Mouse (Mus musculus) colon, adult 2 months (tissue): ENCODE results near the gene Mybphl. TPM values are rescaled to one million over a fixed set of nuclear protein-coding genes. Genes with fewer than 3 reads are reported as not detected.

Experiments
- polyA plus RNA-seq: library from polyadenylated mRNA; depleted of rRNA; stranded (reverse); fragments of >200 nt; gene quantifications from 2 replicates; pipeline ENCODE4 v1.2.3, GENCODE M21; 2012; rRNA removed

Gene Mybphl
- not detected in 2 replicates for polyA plus RNA-seq

DNA sequence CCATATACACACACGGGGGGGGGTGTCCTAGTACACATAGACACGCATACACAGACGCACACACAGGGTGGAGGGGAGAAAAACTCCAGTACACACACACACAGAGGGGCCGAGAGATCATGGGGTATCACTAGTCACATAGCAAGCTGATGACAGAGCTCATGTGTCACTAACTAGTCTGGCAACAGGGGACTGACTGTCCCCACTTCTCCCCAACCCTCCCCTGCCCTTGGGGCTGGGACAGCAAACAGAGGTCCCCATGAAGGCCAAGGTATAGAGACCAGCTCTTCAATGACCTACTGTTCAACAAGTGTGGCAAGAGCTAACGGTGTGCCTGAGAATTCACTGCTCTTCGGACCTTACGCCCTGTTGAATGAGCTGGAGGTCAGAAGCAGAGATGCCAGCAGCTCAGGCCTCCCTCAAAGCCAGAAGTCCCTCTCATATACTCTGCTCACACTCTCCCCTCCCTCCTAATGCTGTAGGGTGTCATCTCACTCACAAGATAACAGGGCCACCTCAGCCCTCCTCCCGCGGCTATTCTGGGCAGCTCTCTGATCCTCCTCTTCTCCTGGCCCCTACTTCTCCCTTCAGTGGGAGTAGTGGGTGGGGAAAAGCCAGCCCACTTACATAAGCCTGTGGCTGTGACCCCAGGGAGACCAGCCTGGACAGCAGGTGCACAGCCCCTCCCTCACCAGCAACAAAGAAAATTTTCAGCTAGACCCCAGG lies at the start of gene Mybphl:
Mybphl (plus strand) TSS at position 642 of the 726 bp plus-strand sequence.

DNA sequence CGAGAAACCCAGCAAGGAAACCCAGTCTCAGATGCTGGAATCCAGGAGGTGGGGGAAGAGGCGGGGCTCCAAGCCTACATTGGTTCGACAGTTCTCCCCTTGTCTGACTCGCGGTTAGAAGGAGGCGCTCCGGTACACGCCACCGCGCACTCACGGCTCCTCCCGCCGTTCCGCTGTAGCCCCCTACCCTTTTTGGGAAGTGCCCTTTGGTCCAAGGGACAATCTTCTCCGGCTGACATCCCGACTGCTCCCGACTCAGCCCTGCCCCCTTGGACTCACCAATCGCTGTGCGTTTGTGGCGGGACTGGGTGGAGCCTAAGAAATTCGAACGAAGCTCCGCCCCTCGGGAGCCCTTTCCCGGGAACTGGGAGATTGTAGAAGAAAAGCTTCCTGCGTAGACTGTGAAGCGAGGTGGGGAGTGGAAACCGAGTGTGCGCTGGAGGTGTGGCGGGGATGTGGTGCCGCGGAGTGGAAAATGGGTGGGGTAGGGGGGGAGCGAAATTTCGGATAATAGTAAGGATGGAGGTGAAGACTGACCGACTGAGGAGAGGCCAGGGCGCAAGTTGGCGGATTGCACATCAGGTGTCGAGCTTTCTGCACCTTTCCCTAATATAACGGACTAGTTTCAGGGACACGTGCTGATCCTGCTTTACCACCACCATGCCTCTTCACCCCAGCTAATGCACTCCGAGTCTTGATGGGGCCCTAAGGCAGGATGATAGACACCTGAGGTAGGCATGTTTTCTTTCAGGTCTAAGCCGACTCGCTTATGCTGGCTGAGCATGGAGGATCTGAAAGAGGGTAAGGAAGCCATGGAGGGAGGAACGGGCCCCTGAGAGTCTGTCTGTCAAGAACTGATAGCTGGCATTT lies 19.0 kb downstream of the Mybphl start, which contains the start of gene Psrc1:
Psrc1 (plus strand) TSS at position 355 of the 870 bp plus-strand sequence.

DNA sequence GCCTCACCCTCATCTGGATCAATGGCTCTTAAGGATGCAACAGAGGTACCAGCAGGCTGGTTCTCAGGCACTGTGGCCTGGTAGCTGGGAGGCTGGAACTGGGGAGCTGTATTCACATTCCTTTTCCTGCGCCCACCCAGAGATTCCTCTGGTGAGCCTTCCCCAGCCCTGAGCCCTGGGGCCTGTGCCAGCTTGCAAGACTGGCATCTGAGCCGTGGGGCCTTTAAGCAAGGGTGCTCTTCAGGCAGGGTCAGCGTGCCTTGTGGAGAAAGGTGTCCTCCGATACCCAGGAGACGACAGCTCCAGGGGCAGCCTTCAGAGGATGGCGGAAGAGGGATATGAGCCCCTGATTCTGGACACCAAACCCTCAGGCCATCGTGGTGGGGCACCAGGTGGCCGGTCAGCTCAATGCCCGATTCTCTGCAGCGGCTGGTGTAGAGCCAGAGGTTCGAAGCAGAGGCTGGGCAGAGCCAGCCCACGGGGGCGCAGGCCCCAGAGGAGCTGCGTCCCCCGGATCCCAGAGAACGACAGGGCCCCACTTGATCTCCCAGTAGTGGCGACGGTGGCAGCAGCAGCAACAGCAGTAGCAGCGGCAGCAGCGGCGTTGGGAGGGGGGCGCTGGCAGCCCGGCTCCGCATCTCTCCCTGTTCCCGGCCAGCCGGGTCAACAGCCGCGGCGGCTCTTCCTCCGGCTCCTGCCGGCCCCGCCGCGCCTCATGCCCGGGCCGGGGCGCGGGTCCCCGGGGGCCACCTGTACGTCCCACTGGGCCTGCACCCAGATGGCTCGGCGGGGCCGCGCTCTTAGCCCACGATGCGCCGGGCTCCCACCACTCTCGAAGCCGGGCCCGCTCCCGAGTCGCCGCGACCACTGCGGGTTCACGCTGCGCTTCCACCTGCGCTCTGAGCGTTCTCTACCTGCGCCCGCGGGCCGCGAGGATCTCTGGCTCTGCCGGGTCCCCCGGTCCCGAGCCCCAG lies 50.4 kb downstream of the Mybphl start, which contains the start of gene Celsr2:
Celsr2 (minus strand) TSS at position 696 of the 974 bp plus-strand sequence.

Other genes starting within 250 kb of the Mybphl start
- gene Gnai3, start 218.8 kb upstream of the Mybphl start, polyA plus RNA-seq: 15.0 and 19.4 TPM in 2 replicates
- gene Gpr61, start 210.0 kb upstream of the Mybphl start, polyA plus RNA-seq: 0.07 and 0.09 TPM in 2 replicates
- gene Amigo1, start 178.6 kb upstream of the Mybphl start, polyA plus RNA-seq: 34.4 and 35.8 TPM in 2 replicates
- gene Cyb561d1, start 163.7 kb upstream of the Mybphl start, polyA plus RNA-seq: 10.4 and 13.1 TPM in 2 replicates
- gene Atxn7l2, start 154.0 kb upstream of the Mybphl start, polyA plus RNA-seq: 5.9 and 7.4 TPM in 2 replicates
- 0.66 and 0.67 TPM in 2 replicates for gene Sypl2, start 138.3 kb upstream of the Mybphl start, polyA plus RNA-seq
- 22.6 and 23.4 TPM in 2 replicates for gene Psma5, start 108.0 kb upstream of the Mybphl start, polyA plus RNA-seq
- 105 and 121 TPM in 2 replicates for gene Sort1, start 80.8 kb upstream of the Mybphl start, polyA plus RNA-seq
- gene Psrc1, start 18.9 kb downstream of the Mybphl start, polyA plus RNA-seq: 4.6 and 4.7 TPM in 2 replicates
- gene Celsr2, start 50.6 kb downstream of the Mybphl start, polyA plus RNA-seq: 6.6 and 7.8 TPM in 2 replicates
- 32.2 and 34.6 TPM in 2 replicates for gene Sars, start 80.3 kb downstream of the Mybphl start, polyA plus RNA-seq
- 0.25 TPM in 1 of 2 replicates, not detected in the other for gene 1700013F07Rik, start 169.2 kb downstream of the Mybphl start, polyA plus RNA-seq
- gene 5330417C22Rik, start 171.6 kb downstream of the Mybphl start, polyA plus RNA-seq: 100 and 113 TPM in 2 replicates
- 4.5 and 5.4 TPM in 2 replicates for gene Tmem167b, start 197.6 kb downstream of the Mybphl start, polyA plus RNA-seq
- gene Taf13, start 206.8 kb downstream of the Mybphl start, polyA plus RNA-seq: 1.3 and 1.8 TPM in 2 replicates
- 2.5 and 2.7 TPM in 2 replicates for gene Wdr47, start 226.4 kb downstream of the Mybphl start, polyA plus RNA-seq